Mouse (Mus musculus) olfactory bulb, adult 2 months (tissue): ENCODE results near the gene Htra2.

Source experiments
- CTCF ChIP-seq: fragments of 200-500 bp; IDR thresholded peaks from 2 replicates; pipeline ENCODE4 v1.5.1; 2012; ENCODE audit warnings: low read depth, mild to moderate bottlenecking, low read length, moderate library complexity; ENCODE audit not compliant: insufficient read depth
- POLR2A ChIP-seq: fragments of 200-500 bp; IDR thresholded peaks from 2 replicates; pipeline ENCODE4 v1.6.1; 2012; ENCODE audit warnings: mild to moderate bottlenecking, low read depth, low read length, moderate library complexity; ENCODE audit not compliant: insufficient read depth

GRCm38 (mm10) chr6:83104158-83104557 is 49.1 kb upstream of the Htra2 start:
- TF ChIP-seq CTCF (no peak), POLR2A (no peak)
